Mouse (Mus musculus) layer of hippocampus, postnatal 14 days (tissue): ENCODE data around the gene Gm11127. TPM values are rescaled to one million over a fixed set of nuclear protein-coding genes. Genes with fewer than 3 reads are reported as not detected.

Experiments used
- total RNA-seq, 2 experiments: library from RNA; stranded (reverse); gene quantifications; 2 replicates each; pipeline ENCODE4 v1.2.3; 2021

Gm11127 gene
- total RNA-seq, 2 experiments from 2014 or later: 0.31 to 0.32 TPM

Other genes with a start within 250 kb of the Gm11127 start
- gene Ier3, start 236.7 kb downstream of the Gm11127 start, total RNA-seq: 1 to 10 TPM; 3.8 to 4.2 TPM
- 100 to 1,000 TPM; 139 to 147 TPM for gene Flot1, start 235.1 kb downstream of the Gm11127 start, total RNA-seq
- 100 to 1,000 TPM; 615 to 684 TPM for gene Tubb5, start 220.1 kb downstream of the Gm11127 start, total RNA-seq
- 10 to 100 TPM; 13.6 to 15.0 TPM for gene Mdc1, start 216.9 kb downstream of the Gm11127 start, total RNA-seq
- 1 to 10 TPM; 3.9 to 4.7 TPM for gene Nrm, start 197.1 kb downstream of the Gm11127 start, total RNA-seq
- 10 to 100 TPM; 13.4 to 14.0 TPM for gene Ppp1r18, start 192.8 kb downstream of the Gm11127 start, total RNA-seq
- 10 to 100 TPM; 30.3 to 33.6 TPM for gene Dhx16, start 178.6 kb downstream of the Gm11127 start, total RNA-seq
- 10 to 100 TPM; 61.8 to 71.4 TPM for gene 2310061I04Rik, start 160.9 kb downstream of the Gm11127 start, total RNA-seq
- gene Atat1, start 148.3 kb downstream of the Gm11127 start, total RNA-seq: 10 to 100 TPM; 82.6 to 87.1 TPM
- 10 to 100 TPM; 41.2 to 42.7 TPM for gene Mrps18b, start 142.0 kb downstream of the Gm11127 start, total RNA-seq
- gene Ppp1r10, start 141.9 kb downstream of the Gm11127 start, total RNA-seq: 10 to 100 TPM; 68.3 to 74.5 TPM
- 10 to 100 TPM; 76.7 to 84.5 TPM for gene Abcf1, start 88.6 kb downstream of the Gm11127 start, total RNA-seq
- gene Gnl1, start 78.5 kb downstream of the Gm11127 start, total RNA-seq: 100 to 1,000 TPM; 133 to 136 TPM
- 10 to 100 TPM; 59.7 to 63.8 TPM for gene Prr3, start 78.1 kb downstream of the Gm11127 start, total RNA-seq
- gene H2-T24, start 37.8 kb downstream of the Gm11127 start, total RNA-seq: 1 to 10 TPM; 1.0 to 1.1 TPM
- gene H2-T23, start 25.5 kb downstream of the Gm11127 start, total RNA-seq: 1 to 10 TPM; 3.0 to 3.6 TPM
- 1 to 10 TPM; 9.1 to 9.2 TPM for gene H2-T22, start 15.6 kb downstream of the Gm11127 start, total RNA-seq
- not detected for gene Gm6034, start 15.4 kb downstream of the Gm11127 start, total RNA-seq
- gene Gm19684, start 63.3 kb upstream of the Gm11127 start, total RNA-seq: not detected
- gene Gm7030, start 71.1 kb upstream of the Gm11127 start, total RNA-seq: not detected
- gene Gm8909, start 110.2 kb upstream of the Gm11127 start, total RNA-seq: not detected
- gene H2-T3, start 131.9 kb upstream of the Gm11127 start, total RNA-seq: not detected
- 10 to 100 TPM; 44.0 to 47.0 TPM for gene Rpp21, start 199.7 kb upstream of the Gm11127 start, total RNA-seq
- gene Trim39, start 213.9 kb upstream of the Gm11127 start, total RNA-seq: 10 to 100 TPM; 20.4 to 21.4 TPM
- gene H2-M10.2, start 228.1 kb upstream of the Gm11127 start, total RNA-seq: not detected